Mouse (Mus musculus): Measurements from ENCODE around the gene Icam5.

Icam5 gene

GRCm38 (mm10) chr9:21014691-21015570 is 16.9 kb upstream of the Icam5 start:
- peak; percentile 85 for DNase-seq

GRCm38 (mm10) chr9:21015571-21016130 is 16.2 kb upstream of the Icam5 start, which contains the start of gene Icam1:
TSS of gene Icam1 (plus strand) at chr9:21015985.
- DNase-seq: peak; percentile 88

- DNase-seq: peak; percentile 39
Observed at GRCm38 (mm10) chr9:21016331-21017176, 15.3 kb upstream of the Icam5 start.

- DNase-seq: no peak
Observed at GRCm38 (mm10) chr9:21017177-21017575, 14.7 kb upstream of the Icam5 start.

GRCm38 (mm10) chr9:21018600-21018999 is 13.3 kb upstream of the Icam5 start:
- no peak for DNase-seq

GRCm38 (mm10) chr9:21021363-21021762 is 10.5 kb upstream of the Icam5 start:
- no peak for DNase-seq

GRCm38 (mm10) chr9:21022288-21022687 is 9.6 kb upstream of the Icam5 start:
- DNase-seq: peak; percentile 46

- DNase-seq: no peak
Observed at GRCm38 (mm10) chr9:21022726-21023125, 9.1 kb upstream of the Icam5 start.

- DNase-seq: peak; percentile 72
Observed at GRCm38 (mm10) chr9:21025258-21025810, 6.5 kb upstream of the Icam5 start.

- peak; percentile 17 for DNase-seq
Observed at GRCm38 (mm10) chr9:21026849-21027248, 5.0 kb upstream of the Icam5 start.

GRCm38 (mm10) chr9:21027774-21028290 is 4.0 kb upstream of the Icam5 start:
- DNase-seq: no peak

GRCm38 (mm10) chr9:21028560-21029110 is 3.2 kb upstream of the Icam5 start:
- peak; percentile 1 for DNase-seq

- peak; percentile 91 for DNase-seq
Observed at GRCm38 (mm10) chr9:21029291-21030054, 2.4 kb upstream of the Icam5 start, which contains the start of gene Icam4. TSS of gene Icam4 (plus strand) at chr9:21029373.

- DNase-seq: peak; percentile 19
Observed at GRCm38 (mm10) chr9:21030055-21030600, 1.7 kb upstream of the Icam5 start.

- DNase-seq: peak; percentile 96
Observed at GRCm38 (mm10) chr9:21030781-21031250, 1.1 kb upstream of the Icam5 start.

- DNase-seq: peak; percentile 80
Observed at GRCm38 (mm10) chr9:21031251-21031895, 500 bp upstream of the Icam5 start.

GRCm38 (mm10) chr9:21032491-21032890 is 618 bp downstream of the Icam5 start:
- no peak for DNase-seq

GRCm38 (mm10) chr9:21033136-21033535 is 1.3 kb downstream of the Icam5 start:
- DNase-seq: peak; percentile 96

GRCm38 (mm10) chr9:21034481-21035085 is 2.7 kb downstream of the Icam5 start:
- no peak for DNase-seq

- no peak for DNase-seq
Observed at GRCm38 (mm10) chr9:21035586-21035985, 3.7 kb downstream of the Icam5 start.
